Mouse (Mus musculus) liver, embryonic 14.5 days (tissue): ENCODE measurements around the gene Vasn.

Experiments
- CTCF ChIP-seq: IDR thresholded peaks from 2 replicates; pipeline ENCODE4 v1.5.1; 2016; ENCODE audit warnings: antibody characterized with exemption, low read depth, control low read depth
- EP300 ChIP-seq: IDR thresholded peaks from 2 replicates; pipeline ENCODE4 v1.6.1; 2016; ENCODE audit warnings: antibody characterized with exemption, low read depth

DNA sequence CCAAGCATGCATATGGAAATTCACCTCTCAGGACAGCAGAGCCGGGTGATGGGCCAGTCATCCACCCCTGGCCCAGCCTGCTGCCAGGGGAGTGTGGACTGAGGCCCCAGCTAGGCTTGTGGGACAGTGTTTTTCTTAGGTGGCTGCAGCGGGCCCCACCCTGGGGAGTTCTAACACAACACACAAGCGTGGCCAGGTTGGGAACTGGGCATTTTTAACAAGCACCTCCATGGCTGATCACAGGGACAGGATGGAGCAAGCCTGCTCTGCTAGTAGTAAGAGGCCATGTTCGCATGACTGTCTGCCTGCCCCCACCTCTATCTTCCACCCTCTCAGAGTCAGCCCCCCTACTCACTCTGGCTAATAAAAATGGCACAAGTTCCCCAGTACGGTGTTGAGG lies 41.7 kb upstream of the Vasn start:
- TF ChIP-seq CTCF (no peak), EP300 (no peak)
